Mouse (Mus musculus): Measurements from ENCODE around the gene Stk38. TPM values are rescaled to one million over a fixed set of nuclear protein-coding genes. Genes with fewer than 3 reads are reported as not detected.

Gene Stk38
- 4.2 and 4.4 TPM in 2 replicates for polyA plus RNA-seq (2012)

DNA sequence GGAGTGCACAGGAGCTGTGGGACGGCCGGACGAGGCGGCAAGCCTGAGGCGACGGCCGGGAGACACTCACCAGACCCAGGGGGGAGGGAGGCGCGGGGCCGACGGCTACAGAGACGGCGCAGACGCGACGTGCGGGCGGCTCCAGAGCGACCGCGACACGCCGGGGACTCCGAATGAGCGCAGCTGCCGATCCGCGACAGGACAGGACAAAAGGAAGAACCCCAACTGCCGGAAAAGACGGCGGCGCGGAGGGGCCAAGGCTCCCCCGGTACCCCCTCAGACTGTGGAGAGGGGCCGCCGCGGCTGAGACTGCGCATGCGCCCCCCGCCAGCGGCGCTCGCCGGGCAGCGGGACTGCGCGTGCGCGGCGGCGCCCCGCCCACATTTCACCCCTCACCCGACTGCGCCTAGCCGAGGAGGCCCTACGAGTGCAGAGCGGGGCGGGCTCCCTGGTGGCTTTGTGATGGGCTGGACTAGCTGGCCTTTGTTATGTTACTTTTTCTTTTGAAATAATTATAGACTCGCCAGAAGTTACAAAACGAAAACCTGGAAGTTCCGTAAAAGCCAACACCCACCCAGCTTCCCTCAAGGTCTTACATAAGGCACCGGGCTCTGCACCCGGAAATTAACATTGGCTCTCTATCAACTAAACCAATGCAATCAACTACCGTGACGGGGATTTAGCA lies at the start of gene Stk38:
Gene Stk38 (minus strand): TSS at position 355 of the 685 bp plus-strand sequence.
- Histone ChIP-seq H3K36me3 (ENCODE audit: control insufficient read depth) (peaks cover 8% of the 10 kb centered on the region), H3K4me3 (replicated peaks) (peak within 1 kb of the TSS; percentile 89), H3K9me3 (ENCODE audit: control insufficient read depth, low read length) (no peaks in the 10 kb centered on the region), H3K27me3 (ENCODE audit: control insufficient read depth) (no peaks in the 10 kb centered on the region), H3K4me1 (ENCODE audit: control insufficient read depth) (peaks cover 40% of the 10 kb centered on the region)
- TF ChIP-seq GATA1 (IDR thresholded peaks at IDR 0.05; ENCODE audit: low read length) (no peak), TAL1 (IDR thresholded peaks at IDR 0.05; ENCODE audit: low read length) (no peak)

DNA sequence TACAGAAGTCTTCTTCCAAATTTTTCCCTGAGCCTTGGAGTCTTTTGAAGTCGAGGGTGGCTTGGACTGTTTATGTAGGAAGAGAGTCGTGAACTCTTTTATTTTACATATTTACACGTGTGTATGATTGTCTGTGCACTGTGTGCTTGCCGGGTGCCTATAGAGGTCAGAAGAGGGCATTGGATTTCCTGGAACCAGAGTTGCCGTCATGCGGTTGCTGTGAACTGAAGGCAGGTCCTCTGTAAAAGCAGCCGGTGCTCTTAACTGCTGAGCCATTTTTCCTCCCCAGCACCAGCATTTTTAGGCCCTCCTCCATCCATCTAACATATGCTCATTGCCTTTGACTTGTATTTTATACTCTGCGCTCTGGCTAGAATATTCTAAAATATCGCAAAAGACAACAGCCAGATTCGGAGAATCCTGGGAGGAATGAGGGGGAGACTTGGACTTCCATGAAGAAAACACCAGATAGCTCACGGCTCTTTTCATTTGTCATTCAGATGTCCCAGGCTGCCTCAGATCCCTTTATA lies 49.6 kb upstream of the Stk38 start:
- H3K27me3 ChIP-seq (ENCODE audit: control insufficient read depth), result no peaks in the 10 kb centered on the region; the same call in 1 of the 2 replicates
- no peaks in the 10 kb centered on the region; the same call in 1 of the 2 replicates for H3K4me1 ChIP-seq (ENCODE audit: control insufficient read depth)
- H3K4me3 ChIP-seq (replicated peaks), result no peak overlapping the region
- peaks cover 3% of the 10 kb centered on the region for H3K36me3 ChIP-seq (ENCODE audit: control insufficient read depth)
- H3K9me3 ChIP-seq (ENCODE audit: control insufficient read depth, low read length), result no peaks in the 10 kb centered on the region
- TF ChIP-seq GATA1 (IDR thresholded peaks at IDR 0.05; ENCODE audit: low read length), result no peak
- no peak for TF ChIP-seq TAL1 (IDR thresholded peaks at IDR 0.05; ENCODE audit: low read length)

DNA sequence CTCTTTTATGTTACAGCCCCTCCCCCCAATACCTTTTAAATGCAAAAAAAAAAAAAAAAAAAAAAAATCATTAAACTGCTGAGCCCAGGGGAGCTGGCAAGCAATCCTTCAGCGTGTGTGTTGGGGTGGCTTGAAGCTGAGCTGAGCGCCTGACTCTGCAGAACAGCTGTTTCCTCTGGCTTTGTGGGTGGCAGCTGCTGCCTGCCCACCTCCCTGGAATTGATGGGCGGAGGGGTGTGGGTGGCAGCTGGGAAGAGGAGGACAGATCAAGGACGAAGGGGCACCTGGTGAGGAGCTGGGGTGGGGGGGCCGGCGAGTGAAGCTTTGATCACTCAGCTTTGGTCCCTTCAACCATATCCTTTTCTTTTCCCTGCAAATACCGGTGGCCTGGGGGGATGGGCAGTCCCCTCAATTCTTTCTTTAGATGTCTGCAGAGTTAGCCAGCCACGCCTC lies 48.9 kb upstream of the Stk38 start:
- Histone ChIP-seq H3K9me3 (ENCODE audit: control insufficient read depth, low read length) (no peaks in the 10 kb centered on the region), H3K36me3 (ENCODE audit: control insufficient read depth) (peaks cover 5% of the 10 kb centered on the region), H3K27me3 (ENCODE audit: control insufficient read depth) (no peaks in the 10 kb centered on the region; the same call in 1 of the 2 replicates), H3K4me3 (replicated peaks) (no peak overlapping the region), H3K4me1 (ENCODE audit: control insufficient read depth) (no peaks in the 10 kb centered on the region; the same call in 1 of the 2 replicates)
- no peak for TF ChIP-seq TAL1 (IDR thresholded peaks at IDR 0.05; ENCODE audit: low read length)
- TF ChIP-seq GATA1 (IDR thresholded peaks at IDR 0.05; ENCODE audit: low read length), result no peak

DNA sequence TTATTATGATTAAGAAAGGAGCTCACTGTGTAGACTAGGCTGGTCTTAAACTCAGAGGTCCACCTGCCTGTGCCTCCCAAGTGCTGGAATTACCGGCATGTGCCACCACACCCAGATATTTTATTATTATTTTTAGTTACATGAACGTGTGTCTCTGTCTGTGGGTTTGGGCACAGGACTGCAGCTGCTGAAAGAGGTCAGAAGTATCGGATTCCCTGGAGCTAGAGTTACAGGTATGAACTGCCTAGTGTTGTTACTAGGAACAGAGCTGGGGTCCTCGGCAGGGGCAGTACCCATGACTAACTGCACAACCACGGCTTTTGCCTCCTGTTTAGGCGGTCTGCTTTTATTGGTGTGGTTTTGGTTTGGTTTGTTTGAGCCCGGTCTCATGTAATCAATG lies 48.4 kb upstream of the Stk38 start:
- no peak for TF ChIP-seq GATA1 (IDR thresholded peaks at IDR 0.05; ENCODE audit: low read length)
- no peak for TF ChIP-seq TAL1 (IDR thresholded peaks at IDR 0.05; ENCODE audit: low read length)
- H3K4me1 ChIP-seq (ENCODE audit: control insufficient read depth), result no peaks in the 10 kb centered on the region; the same call in 1 of the 2 replicates
- H3K9me3 ChIP-seq (ENCODE audit: control insufficient read depth, low read length), result no peaks in the 10 kb centered on the region
- H3K36me3 ChIP-seq (ENCODE audit: control insufficient read depth), result peaks cover 5% of the 10 kb centered on the region
- H3K27me3 ChIP-seq (ENCODE audit: control insufficient read depth), result no peaks in the 10 kb centered on the region; the same call in 1 of the 2 replicates
- no peak overlapping the region for H3K4me3 ChIP-seq (replicated peaks)

DNA sequence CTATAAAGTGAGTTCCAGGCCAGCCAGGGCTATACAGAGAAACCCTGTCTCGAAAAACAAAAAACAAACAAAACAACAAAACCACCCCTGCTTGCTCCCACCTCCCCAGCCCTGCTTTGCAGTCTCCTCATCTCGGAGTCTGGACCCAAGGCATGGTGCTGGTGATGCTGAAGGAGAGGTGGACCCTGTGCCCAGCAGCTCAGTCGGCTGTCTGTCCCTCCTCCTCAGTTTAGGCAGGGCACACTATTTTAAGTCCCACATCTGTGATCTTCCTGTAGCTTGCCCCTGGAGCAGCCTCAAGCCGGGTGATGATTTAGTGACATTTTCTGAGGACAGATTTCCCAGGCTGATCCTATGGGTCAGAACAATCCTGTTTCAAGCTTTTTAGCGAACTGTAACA lies 47.8 kb upstream of the Stk38 start:
- Histone ChIP-seq H3K9me3 (ENCODE audit: control insufficient read depth, low read length) (no peaks in the 10 kb centered on the region), H3K4me3 (replicated peaks) (no peak overlapping the region), H3K27me3 (ENCODE audit: control insufficient read depth) (no peaks in the 10 kb centered on the region; the same call in 1 of the 2 replicates), H3K36me3 (ENCODE audit: control insufficient read depth) (peaks cover 11% of the 10 kb centered on the region), H3K4me1 (ENCODE audit: control insufficient read depth) (no peaks in the 10 kb centered on the region; the same call in 1 of the 2 replicates)
- no peak for TF ChIP-seq TAL1 (IDR thresholded peaks at IDR 0.05; ENCODE audit: low read length)
- TF ChIP-seq GATA1 (IDR thresholded peaks at IDR 0.05; ENCODE audit: low read length), result no peak

DNA sequence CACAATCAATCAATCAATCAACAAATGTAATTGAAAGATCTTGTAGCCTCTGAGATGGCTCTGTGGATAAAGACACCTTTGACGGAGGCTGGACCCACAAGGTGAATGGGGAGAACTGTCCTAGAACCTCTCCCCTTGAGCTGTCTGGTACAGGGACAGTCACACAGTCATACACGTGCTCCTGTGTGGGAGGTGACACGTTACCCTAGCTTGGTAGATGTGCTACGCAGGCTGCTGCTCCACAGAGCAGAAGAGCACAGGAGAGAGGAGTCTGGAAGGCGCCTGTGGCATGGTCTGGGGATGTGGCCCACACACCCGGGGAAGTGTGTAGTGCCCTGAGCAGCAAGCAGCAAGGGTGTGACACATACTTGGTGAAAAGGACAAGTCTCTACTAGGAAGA lies 46.6 kb upstream of the Stk38 start:
- Histone ChIP-seq H3K36me3 (ENCODE audit: control insufficient read depth) (peaks cover 22% of the 10 kb centered on the region), H3K9me3 (ENCODE audit: control insufficient read depth, low read length) (no peaks in the 10 kb centered on the region), H3K4me1 (ENCODE audit: control insufficient read depth) (peaks cover 10% of the 10 kb centered on the region), H3K27me3 (ENCODE audit: control insufficient read depth) (no peaks in the 10 kb centered on the region; the same call in 1 of the 2 replicates), H3K4me3 (replicated peaks) (no peak overlapping the region)
- TF ChIP-seq TAL1 (IDR thresholded peaks at IDR 0.05; ENCODE audit: low read length) (no peak), GATA1 (IDR thresholded peaks at IDR 0.05; ENCODE audit: low read length) (no peak)

DNA sequence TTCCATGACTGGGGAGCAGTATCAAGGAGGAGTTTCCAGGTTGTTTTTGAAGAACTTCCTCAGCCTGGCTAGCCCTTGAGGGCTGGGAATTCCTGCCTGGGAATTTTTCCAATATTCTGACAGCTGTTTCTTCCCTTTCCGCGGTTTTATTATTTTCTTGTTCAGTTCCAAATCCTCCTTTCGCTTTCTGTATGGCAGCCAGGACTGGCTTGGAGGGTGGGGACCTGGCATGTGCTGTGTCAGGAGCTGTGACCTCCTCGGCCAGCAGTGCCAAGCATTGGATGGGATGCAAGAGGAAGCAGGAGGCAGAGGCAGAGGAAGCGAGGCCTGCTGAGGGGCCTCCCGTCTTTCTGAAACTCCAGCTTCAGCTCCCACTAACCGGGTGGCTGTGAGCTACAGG lies 46.0 kb upstream of the Stk38 start:
- Histone ChIP-seq H3K27me3 (ENCODE audit: control insufficient read depth) (no peaks in the 10 kb centered on the region; the same call in 1 of the 2 replicates), H3K4me1 (ENCODE audit: control insufficient read depth) (peaks cover 14% of the 10 kb centered on the region), H3K4me3 (replicated peaks) (no peak overlapping the region), H3K9me3 (ENCODE audit: control insufficient read depth, low read length) (no peaks in the 10 kb centered on the region), H3K36me3 (ENCODE audit: control insufficient read depth) (peaks cover 26% of the 10 kb centered on the region)
- no peak for TF ChIP-seq GATA1 (IDR thresholded peaks at IDR 0.05; ENCODE audit: low read length)
- no peak for TF ChIP-seq TAL1 (IDR thresholded peaks at IDR 0.05; ENCODE audit: low read length)

DNA sequence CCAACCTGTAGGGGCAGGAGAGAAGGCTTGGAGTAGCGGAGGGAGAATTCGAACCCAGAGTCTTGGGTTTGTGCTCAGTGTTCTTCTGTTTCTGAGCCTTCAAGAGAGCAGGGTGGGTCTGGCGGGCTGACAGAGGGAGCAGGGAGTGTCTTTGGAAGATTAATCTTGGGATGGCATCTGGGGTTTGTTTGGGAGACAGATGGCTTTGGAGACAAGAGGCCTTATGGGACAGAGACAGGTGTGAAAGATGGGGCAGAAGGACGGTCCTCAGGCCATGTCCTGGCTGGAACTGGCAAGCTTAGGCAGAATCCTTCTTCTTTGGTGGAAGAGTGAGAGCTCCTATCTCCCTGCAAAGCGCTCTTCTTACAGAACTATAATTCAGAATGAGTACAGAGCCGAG lies 45.3 kb upstream of the Stk38 start:
- Histone ChIP-seq H3K4me1 (ENCODE audit: control insufficient read depth) (peaks cover 17% of the 10 kb centered on the region), H3K4me3 (replicated peaks) (no peak overlapping the region), H3K36me3 (ENCODE audit: control insufficient read depth) (peaks cover 34% of the 10 kb centered on the region), H3K9me3 (ENCODE audit: control insufficient read depth, low read length) (no peaks in the 10 kb centered on the region), H3K27me3 (ENCODE audit: control insufficient read depth) (no peaks in the 10 kb centered on the region; the same call in 1 of the 2 replicates)
- TF ChIP-seq GATA1 (IDR thresholded peaks at IDR 0.05; ENCODE audit: low read length) (no peak), TAL1 (IDR thresholded peaks at IDR 0.05; ENCODE audit: low read length) (no peak)

DNA sequence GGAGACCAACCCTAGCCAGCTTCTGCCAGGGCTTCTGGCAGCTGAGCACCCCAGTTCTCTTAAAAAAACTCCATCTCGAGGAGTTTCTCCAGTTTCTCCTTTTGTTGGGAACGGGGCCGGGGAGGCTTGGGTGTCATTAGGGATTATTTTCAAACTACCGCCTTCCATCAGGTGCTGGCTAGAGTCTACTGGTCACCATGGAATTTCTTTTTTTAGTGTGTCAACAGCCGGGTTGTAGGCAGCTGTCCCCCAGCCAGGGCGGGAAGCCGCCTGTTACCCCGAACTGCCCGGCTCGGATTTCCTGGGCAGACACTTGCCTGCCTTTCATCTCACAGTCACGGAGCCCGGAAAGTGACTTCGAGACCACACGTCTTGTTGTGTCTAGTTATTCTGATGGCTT lies 43.0 kb upstream of the Stk38 start:
- Histone ChIP-seq H3K4me3 (replicated peaks) (no peak overlapping the region), H3K36me3 (ENCODE audit: control insufficient read depth) (peaks cover 56% of the 10 kb centered on the region), H3K4me1 (ENCODE audit: control insufficient read depth) (peaks cover 17% of the 10 kb centered on the region), H3K9me3 (ENCODE audit: control insufficient read depth, low read length) (no peaks in the 10 kb centered on the region), H3K27me3 (ENCODE audit: control insufficient read depth) (no peaks in the 10 kb centered on the region)
- TF ChIP-seq TAL1 (IDR thresholded peaks at IDR 0.05; ENCODE audit: low read length) (no peak), GATA1 (IDR thresholded peaks at IDR 0.05; ENCODE audit: low read length) (no peak)
